Mouse (Mus musculus) liver, embryonic 16.5 days (tissue): ENCODE data around the gene Malsu1. TPM values are rescaled to one million over a fixed set of nuclear protein-coding genes. Genes with fewer than 3 reads are reported as not detected.

Source experiments
- ATAC-seq: fragments of 200-750 bp; cut with Nextera tagmentation; 2 replicates; pipeline ENCODE4 v1.8.0; 2017; ENCODE audit warnings: low read depth, mild to moderate bottlenecking, moderate number of reproducible peaks, moderate library complexity
- H3K27ac ChIP-seq: fragments of 300-500 bp; sonication (generic); 2 replicates; pipeline ENCODE4 v1.5.1; 2014; ENCODE audit warnings: mild to moderate bottlenecking, low read length
- H3K27me3 ChIP-seq: fragments of 300-500 bp; sonication (generic); 2 replicates; pipeline ENCODE4 v1.6.1; 2014; ENCODE audit warnings: low read depth, low read length, mixed read lengths; ENCODE audit not compliant: control insufficient read depth, insufficient read depth
- H3K36me3 ChIP-seq: fragments of 300-500 bp; sonication (generic); 2 replicates; pipeline ENCODE4 v1.6.1; 2014; ENCODE audit warnings: mild to moderate bottlenecking; ENCODE audit not compliant: control insufficient read depth, insufficient read depth
- H3K4me1 ChIP-seq: fragments of 300-500 bp; sonication (generic); 2 replicates; pipeline ENCODE4 v1.6.1; 2014; ENCODE audit warnings: low read depth, low read length, mixed read lengths; ENCODE audit not compliant: control insufficient read depth
- H3K4me2 ChIP-seq: fragments of 300-500 bp; sonication (generic); 2 replicates; pipeline ENCODE4 v1.6.1; 2014; ENCODE audit warnings: low read depth, low read length, mixed read lengths
- H3K4me3 ChIP-seq: fragments of 300-500 bp; sonication (generic); 2 replicates; pipeline ENCODE4 v1.5.1; 2014; ENCODE audit warnings: low read depth, mild to moderate bottlenecking, low read length
- H3K9ac ChIP-seq: fragments of 300-500 bp; sonication (generic); 2 replicates; pipeline ENCODE4 v1.6.1; 2014; ENCODE audit warnings: low read depth, low read length
- H3K9me3 ChIP-seq: fragments of 300-500 bp; sonication (generic); replicated peaks from 2 replicates; pipeline ENCODE4 v1.6.1; 2016; ENCODE audit warnings: low read length; ENCODE audit not compliant: control insufficient read depth
- WGBS: fragments of 180-500 bp; shearing (Covaris S2); extraction: QIAGEN DNeasy Blood & Tissue Kit; methylation state at CpG from one replicate; pipeline ENCODE4 v1.1.7; 2014; ENCODE audit not compliant: insufficient replicate concordance; 5-methylcytosine and 5-hydroxymethylcytosine counted together
- polyA plus RNA-seq: library from polyadenylated mRNA; unstranded; fragments of >200 nt; fragmentation: Nextera tagmentation; extraction: Ambion mirVana; gene quantifications from 2 replicates; pipeline ENCODE4 v1.2.1, GENCODE M21; 2015

The Malsu1 gene
- 28.8 and 30.0 TPM in 2 replicates for polyA plus RNA-seq

DNA sequence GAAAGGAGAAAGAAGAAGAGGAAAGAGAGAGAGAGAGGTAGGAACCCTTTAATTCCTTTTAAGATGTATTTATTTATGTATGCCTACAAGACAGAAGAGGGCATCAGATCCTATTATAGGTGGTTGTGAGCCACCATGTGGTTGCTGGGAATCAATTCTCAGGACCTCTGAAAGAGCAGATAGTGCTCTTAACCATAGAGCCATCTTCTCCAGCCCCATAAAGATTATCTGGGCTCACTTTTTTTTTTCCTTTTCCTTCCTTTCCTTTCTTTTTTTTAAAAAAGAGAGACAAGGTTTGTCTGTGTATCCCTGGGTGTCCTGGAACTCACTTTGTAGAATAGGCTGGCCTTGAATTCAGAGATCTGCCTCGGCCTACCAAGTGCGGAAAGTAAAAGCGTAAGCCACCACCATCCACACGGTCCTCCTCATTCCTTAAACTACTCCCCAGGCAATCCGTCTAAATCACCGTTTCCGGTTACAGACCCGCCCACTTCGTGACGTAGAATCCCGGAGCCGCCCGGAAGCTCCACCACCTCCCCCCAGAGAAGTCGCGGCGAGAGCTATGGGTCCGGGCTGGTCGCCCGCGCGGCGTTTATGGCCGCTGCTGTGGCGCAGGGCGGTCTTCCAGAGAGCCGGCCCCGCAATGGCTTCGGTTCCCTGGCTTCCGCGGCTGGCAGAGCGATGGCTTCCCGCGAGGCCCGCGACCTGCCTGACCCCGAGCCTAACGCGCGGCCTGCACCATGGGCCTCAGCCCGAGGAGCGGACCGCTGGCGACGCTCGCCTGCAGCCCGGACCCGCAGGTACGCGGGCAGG, at the start of gene Malsu1:
Malsu1 (plus strand) TSS at position 492 of the 813 bp plus-strand sequence.
- peak; percentile 96 for ATAC-seq
- Histone ChIP-seq H3K27ac (peak within 1 kb of the TSS; percentile 74), H3K9me3 (no peaks in the 10 kb centered on the region), H3K4me3 (peak within 1 kb of the TSS; percentile 96), H3K27me3 (no peaks in the 10 kb centered on the region), H3K4me1 (peaks cover 12% of the 10 kb centered on the region), H3K36me3 (no peaks in the 10 kb centered on the region), H3K4me2 (peak within 1 kb of the TSS; percentile 84), H3K9ac (peak within 1 kb of the TSS; percentile 94)
- WGBS = 0% methylated on average over 49 of the region's 49 CpGs

DNA sequence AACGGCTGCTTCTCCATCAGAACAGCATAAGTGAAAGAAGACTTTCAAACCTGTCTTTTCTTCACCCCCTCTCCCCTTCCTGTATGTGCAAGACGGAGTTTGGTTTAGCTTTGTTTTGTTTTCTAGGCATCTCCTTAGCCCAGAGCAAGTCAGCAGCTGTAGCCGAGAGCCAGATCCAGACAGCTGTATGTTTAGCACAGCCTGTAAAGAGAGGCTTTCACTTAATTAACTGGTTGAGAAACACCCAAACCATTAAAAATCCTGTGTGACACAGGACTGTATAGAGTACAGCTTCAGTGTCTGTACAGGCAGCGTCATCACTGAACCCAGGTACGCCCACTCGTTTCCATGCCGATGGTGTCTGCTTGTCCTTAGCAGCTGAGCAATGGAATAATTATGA, 48.3 kb upstream of the Malsu1 start:
- 71% methylated on average over 7 of the region's 7 CpGs for WGBS

DNA sequence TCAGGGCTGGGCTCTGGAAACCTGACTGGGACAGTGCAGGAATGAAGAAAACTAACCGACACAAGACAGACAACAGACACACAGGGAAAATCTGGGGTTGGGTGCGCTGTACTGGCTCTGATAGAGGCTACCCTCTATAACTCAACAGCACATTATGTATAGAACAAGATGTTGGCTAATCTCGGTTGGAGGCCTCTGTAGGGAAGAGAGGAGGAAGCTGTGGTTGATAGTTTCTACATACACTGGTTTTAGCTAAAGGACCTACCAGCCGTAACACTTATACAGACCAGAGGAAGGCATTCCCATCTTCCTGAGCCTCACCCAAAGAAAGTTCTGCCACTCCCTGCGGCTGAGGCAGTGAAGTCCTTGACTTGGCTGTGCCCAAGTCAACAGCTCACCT, 47.1 kb upstream of the Malsu1 start:
- 26% methylated on average over 5 of the region's 5 CpGs for WGBS
- Histone ChIP-seq H3K9me3 (no peaks in the 10 kb centered on the region), H3K27ac (no peak overlapping the region), H3K4me2 (no peak overlapping the region), H3K4me3 (no peak overlapping the region), H3K27me3 (no peaks in the 10 kb centered on the region), H3K36me3 (no peaks in the 10 kb centered on the region), H3K9ac (no peak overlapping the region), H3K4me1 (no peaks in the 10 kb centered on the region)
- ATAC-seq = no peak

More for the DNA sequence above, 48.3 kb upstream of the Malsu1 start:
- Histone ChIP-seq H3K4me3 (no peak overlapping the region), H3K9ac (no peak overlapping the region), H3K4me2 (no peak overlapping the region), H3K4me1 (no peaks in the 10 kb centered on the region; the same call in 1 of the 2 replicates), H3K9me3 (no peaks in the 10 kb centered on the region), H3K27me3 (no peaks in the 10 kb centered on the region), H3K27ac (no peak overlapping the region), H3K36me3 (no peaks in the 10 kb centered on the region)
- no peak for ATAC-seq

- ATAC-seq = no peak
- H3K27me3 ChIP-seq = no peaks in the 10 kb centered on the region
- H3K4me2 ChIP-seq = no peak overlapping the region
- no peak overlapping the region for H3K27ac ChIP-seq
- H3K4me3 ChIP-seq = no peak overlapping the region
- H3K4me1 ChIP-seq = no peaks in the 10 kb centered on the region
- H3K9ac ChIP-seq = no peak overlapping the region
- WGBS = 60% methylated on average over 6 of the region's 6 CpGs
- H3K36me3 ChIP-seq = no peaks in the 10 kb centered on the region
- no peaks in the 10 kb centered on the region for H3K9me3 ChIP-seq
Measured at GRCm38 (mm10) chr6:49028019-49028418, 45.6 kb upstream of the Malsu1 start.

GRCm38 (mm10) chr6:49028708-49029107, 44.9 kb upstream of the Malsu1 start:
- H3K36me3 ChIP-seq = no peaks in the 10 kb centered on the region
- ATAC-seq = no peak
- H3K9me3 ChIP-seq = no peaks in the 10 kb centered on the region
- whole genome bisulfite sequencing = 66% methylated on average over 3 of the region's 3 CpGs
- no peak overlapping the region for H3K27ac ChIP-seq
- no peak overlapping the region for H3K4me3 ChIP-seq
- no peaks in the 10 kb centered on the region for H3K4me1 ChIP-seq
- H3K9ac ChIP-seq = no peak overlapping the region
- H3K27me3 ChIP-seq = no peaks in the 10 kb centered on the region
- no peak overlapping the region for H3K4me2 ChIP-seq

- no peak overlapping the region for H3K4me3 ChIP-seq
- ATAC-seq = no peak
- H3K27me3 ChIP-seq = no peaks in the 10 kb centered on the region
- H3K9me3 ChIP-seq = no peaks in the 10 kb centered on the region
- H3K9ac ChIP-seq = no peak overlapping the region
- H3K4me1 ChIP-seq = no peaks in the 10 kb centered on the region
- H3K4me2 ChIP-seq = no peak overlapping the region
- WGBS = 57% methylated on average over 4 of the region's 4 CpGs
- no peaks in the 10 kb centered on the region for H3K36me3 ChIP-seq
- peak overlapping the region; percentile 32; the same call in 1 of the 2 replicates for H3K27ac ChIP-seq
Measured at GRCm38 (mm10) chr6:49031230-49031629, 42.4 kb upstream of the Malsu1 start.

GRCm38 (mm10) chr6:49032783-49033182, 40.8 kb upstream of the Malsu1 start:
- H3K4me1 ChIP-seq = no peaks in the 10 kb centered on the region
- no peaks in the 10 kb centered on the region for H3K36me3 ChIP-seq
- peaks cover 8% of the 10 kb centered on the region for H3K27me3 ChIP-seq
- H3K9me3 ChIP-seq = no peaks in the 10 kb centered on the region
- ATAC-seq = no peak
- H3K4me2 ChIP-seq = no peak overlapping the region
- 57% methylated on average over 4 of the region's 4 CpGs for whole genome bisulfite sequencing
- H3K4me3 ChIP-seq = no peak overlapping the region
- no peak overlapping the region for H3K9ac ChIP-seq
- H3K27ac ChIP-seq = no peak overlapping the region

DNA sequence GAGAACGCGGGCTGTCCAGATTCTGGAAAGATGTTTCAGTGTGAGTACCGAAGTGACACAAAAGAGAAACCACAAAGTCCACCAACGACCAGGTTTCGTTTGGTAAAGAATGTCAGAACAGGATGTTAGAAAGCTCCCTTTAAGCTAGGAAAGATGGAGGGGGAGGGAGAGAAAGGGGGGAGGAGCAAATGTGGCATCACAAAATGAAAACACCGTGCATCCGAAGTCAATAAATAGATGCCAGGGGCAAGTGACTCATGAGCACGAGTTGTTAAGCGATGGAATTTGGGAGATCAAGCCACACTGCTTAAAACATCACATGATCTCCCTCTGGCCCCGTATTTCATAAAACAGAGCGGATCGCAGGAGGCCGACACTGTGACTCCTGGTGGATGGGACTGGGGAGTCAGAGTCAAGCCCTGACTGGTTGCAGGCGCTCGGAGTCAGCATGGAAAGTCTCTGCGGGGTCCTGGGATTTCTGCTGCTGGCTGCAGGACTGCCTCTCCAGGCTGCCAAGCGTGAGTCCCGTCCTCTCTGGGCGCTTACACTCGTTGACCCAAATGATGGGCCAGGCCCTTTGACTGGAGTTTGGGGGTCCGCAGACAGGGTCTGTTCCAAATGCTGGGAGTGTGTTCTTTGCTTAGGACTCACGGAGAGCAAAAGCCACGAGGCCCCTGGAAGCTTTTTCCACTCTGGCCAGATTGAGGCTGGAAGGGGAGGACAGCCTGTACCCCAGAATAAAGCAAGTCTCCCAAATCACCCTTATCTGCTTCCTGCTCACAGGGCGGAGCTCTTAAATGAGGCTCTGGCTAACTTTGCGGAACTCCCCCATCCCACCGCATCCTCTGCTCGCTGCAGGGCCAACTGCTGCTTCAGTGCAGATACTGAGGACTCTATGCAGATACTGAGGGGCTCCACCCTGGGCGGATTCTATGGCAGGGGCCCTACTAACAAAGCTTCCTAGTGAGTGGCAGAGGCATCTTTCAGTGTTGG, 37.0 kb upstream of the Malsu1 start, which contains the start of gene Gpnmb:
Gpnmb (plus strand) TSS at position 272 of the 993 bp plus-strand sequence.
- no peak for ATAC-seq
- WGBS = 21% methylated on average over 28 of the region's 28 CpGs
- H3K9ac ChIP-seq = no peak within 1 kb of the TSS
- H3K4me1 ChIP-seq = no peaks in the 10 kb centered on the region
- no peak within 1 kb of the TSS for H3K4me3 ChIP-seq
- H3K9me3 ChIP-seq = no peaks in the 10 kb centered on the region
- H3K27ac ChIP-seq = no peak within 1 kb of the TSS
- H3K4me2 ChIP-seq = peak within 1 kb of the TSS; percentile 22; the same call in 1 of the 2 replicates
- H3K36me3 ChIP-seq = no peaks in the 10 kb centered on the region
- H3K27me3 ChIP-seq = peaks cover 8% of the 10 kb centered on the region
